Mouse (Mus musculus) small intestine, adult 2 months (tissue): ENCODE measurements at regions not wholly inside any gene's neighbourhood (a gene's known extent, or its start where the extent isn't known, plus 50 kb on each side); places are given as distances from the start of the nearest gene placed in this dataset.

ENCODE experiments used
- CTCF ChIP-seq: fragments of 200-500 bp; IDR thresholded peaks from 2 replicates; pipeline ENCODE4 v1.5.1; 2012; ENCODE audit warnings: low read depth, mild to moderate bottlenecking, control low read depth, inconsistent platforms, low read length, moderate library complexity, mixed read lengths; ENCODE audit not compliant: insufficient replicate concordance, insufficient read length; ENCODE audit errors: extremely low read depth
- POLR2A ChIP-seq: fragments of 200-500 bp; IDR thresholded peaks from 2 replicates; pipeline ENCODE4 v1.6.1; 2012; ENCODE audit warnings: low read depth, mild to moderate bottlenecking, control low read depth, inconsistent platforms, low read length, moderate library complexity

- no peak for TF ChIP-seq CTCF
- no peak for TF ChIP-seq POLR2A
Observed at GRCm38 (mm10) chr1:186224231-186224630, 107.1 kb upstream of the Lyplal1 start.
